Mouse (Mus musculus) right cerebral cortex, postnatal 10 days (tissue): ENCODE measurements around the gene Stx11.

ENCODE experiments used
- DNase-seq, 2 experiments: peaks; one replicate each; pipeline ENCODE4 v3.0.0; 2021; ENCODE audit warnings: low spot score in 2 of 2

Stx11 gene

GRCm38 (mm10) chr10:12915826-12916225 is 48.3 kb downstream of the Stx11 start:
- DNase-seq = no peak

- DNase-seq = no peak
Measured at GRCm38 (mm10) chr10:12914203-12914602, 49.9 kb downstream of the Stx11 start.

- DNase-seq = peak; percentile 63 to 70
Measured at GRCm38 (mm10) chr10:12911981-12912530, 52.0 kb downstream of the Stx11 start.

GRCm38 (mm10) chr10:12911451-12911850 is 52.6 kb downstream of the Stx11 start:
- no peak for DNase-seq

- no peak for DNase-seq
Measured at GRCm38 (mm10) chr10:12909891-12910290, 54.2 kb downstream of the Stx11 start.

- DNase-seq = no peak
Measured at GRCm38 (mm10) chr10:12909179-12909578, 54.9 kb downstream of the Stx11 start.

- no peak for DNase-seq
Measured at GRCm38 (mm10) chr10:12904140-12904528, 60.0 kb downstream of the Stx11 start.

GRCm38 (mm10) chr10:12903440-12904139 is 60.5 kb downstream of the Stx11 start:
- no peak for DNase-seq

- DNase-seq = no peak
Measured at GRCm38 (mm10) chr10:12899901-12900300, 64.2 kb downstream of the Stx11 start.

- no peak for DNase-seq
Measured at GRCm38 (mm10) chr10:12893339-12893738, 70.8 kb downstream of the Stx11 start.

GRCm38 (mm10) chr10:12888373-12888772 is 75.7 kb downstream of the Stx11 start:
- no peak for DNase-seq
